Mouse (Mus musculus) embryo, embryonic 10 days (tissue): ENCODE results near the gene Gadd45a.
"Not testable (repeated sequence)": the region's sequence is repeated elsewhere in the genome, so short reads cannot be mapped to it uniquely, and the experiment has no call there.

Experiments used
- DNase-seq: peaks from one replicate; pipeline ENCODE4 v3.0.0-alpha.2; 2015; ENCODE audit warnings: low spot score

Gadd45a gene

GRCm38 (mm10) chr6:67019001-67019400 is 18.3 kb downstream of the Gadd45a start:
- not testable (repeated sequence) for DNase-seq

GRCm38 (mm10) chr6:67018365-67018764 is 18.9 kb downstream of the Gadd45a start:
- no peak for DNase-seq

- DNase-seq: no peak
Measured at GRCm38 (mm10) chr6:67016520-67017111, 20.6 kb downstream of the Gadd45a start.

GRCm38 (mm10) chr6:67015739-67016519 is 21.3 kb downstream of the Gadd45a start:
- no peak for DNase-seq

GRCm38 (mm10) chr6:67014679-67015075 is 22.6 kb downstream of the Gadd45a start:
- no peak for DNase-seq

- DNase-seq: no peak
Measured at GRCm38 (mm10) chr6:67013949-67014678, 23.1 kb downstream of the Gadd45a start.

GRCm38 (mm10) chr6:67013293-67013948 is 23.8 kb downstream of the Gadd45a start:
- DNase-seq: no peak

GRCm38 (mm10) chr6:67011217-67011518 is 26.1 kb downstream of the Gadd45a start:
- DNase-seq: no peak

- no peak for DNase-seq
Measured at GRCm38 (mm10) chr6:67010370-67011216, 26.7 kb downstream of the Gadd45a start.

- no peak for DNase-seq
Measured at GRCm38 (mm10) chr6:67009888-67010287, 27.4 kb downstream of the Gadd45a start.

GRCm38 (mm10) chr6:66999800-67000199 is 37.5 kb downstream of the Gadd45a start:
- no peak for DNase-seq

- DNase-seq: no peak
Measured at GRCm38 (mm10) chr6:66998645-66999044, 38.6 kb downstream of the Gadd45a start.

- no peak for DNase-seq
Measured at GRCm38 (mm10) chr6:66996257-66996656, 41.0 kb downstream of the Gadd45a start.

- no peak for DNase-seq
Measured at GRCm38 (mm10) chr6:66995825-66996224, 41.4 kb downstream of the Gadd45a start.

- DNase-seq: no peak
Measured at GRCm38 (mm10) chr6:66994981-66995380, 42.3 kb downstream of the Gadd45a start.

GRCm38 (mm10) chr6:66992786-66993185 is 44.5 kb downstream of the Gadd45a start:
- DNase-seq: no peak

- DNase-seq: no peak
Measured at GRCm38 (mm10) chr6:66992232-66992631, 45.0 kb downstream of the Gadd45a start.

GRCm38 (mm10) chr6:66989518-66989917 is 47.7 kb downstream of the Gadd45a start:
- DNase-seq: no peak

GRCm38 (mm10) chr6:66989037-66989436 is 48.2 kb downstream of the Gadd45a start:
- no peak for DNase-seq

- DNase-seq: no peak
Measured at GRCm38 (mm10) chr6:66988363-66988762, 48.9 kb downstream of the Gadd45a start.

GRCm38 (mm10) chr6:66987643-66988042 is 49.6 kb downstream of the Gadd45a start:
- DNase-seq: peak; percentile 23

- no peak for DNase-seq
Measured at GRCm38 (mm10) chr6:66986063-66986462, 51.2 kb downstream of the Gadd45a start.
